Mouse (Mus musculus) MEL (cell line): Measurements from ENCODE around the gene Taar7f.

ENCODE experiments used
- BHLHE40 ChIP-seq: IDR thresholded peaks from 2 replicates; pipeline ENCODE4 v1.6.1; 2012; ENCODE audit warnings: low read depth, mild to moderate bottlenecking, inconsistent platforms, low read length, improper control_type of control experiment, borderline replicate concordance
- CHD1 ChIP-seq: IDR thresholded peaks from 2 replicates; pipeline ENCODE4 v1.6.1; 2012; ENCODE audit warnings: low read depth, mild to moderate bottlenecking, inconsistent platforms, low read length, improper control_type of control experiment
- CTCF ChIP-seq, 3 experiments: IDR thresholded peaks in 2 of 3; conservative IDR thresholded peaks in 1 of 3; 2 replicates each; pipeline ENCODE4 v1.5.1; 2011 to 2012; ENCODE audit warnings: low read length in 3 of 3, low read depth in 2 of 3, mild to moderate bottlenecking in 2 of 3, improper control_type of control experiment in 1 of 3, inconsistent platforms in 1 of 3, mixed read lengths in 1 of 3, moderate library complexity in 1 of 3; ENCODE audit not compliant: control insufficient read depth in 1 of 3, insufficient read depth in 1 of 3, poor library complexity in 1 of 3, severe bottlenecking in 1 of 3
- EP300 ChIP-seq, 2 experiments: IDR thresholded peaks; 2 replicates each; pipeline ENCODE4 v1.6.1; 2011; ENCODE audit warnings: improper control_type of control experiment in 2 of 2, low read length in 2 of 2, low read depth in 1 of 2, mild to moderate bottlenecking in 1 of 2
- GABPA ChIP-seq: IDR thresholded peaks from 2 replicates; pipeline ENCODE4 v1.6.1; 2012; ENCODE audit warnings: low read depth, mild to moderate bottlenecking, inconsistent platforms, low read length, improper control_type of control experiment, moderate library complexity
- MAFK ChIP-seq: IDR thresholded peaks from 2 replicates; pipeline ENCODE4 v1.6.1; 2011; ENCODE audit warnings: low read depth, mild to moderate bottlenecking, low read length, improper control_type of control experiment, borderline replicate concordance
- MAZ ChIP-seq: IDR thresholded peaks from 2 replicates; pipeline ENCODE4 v1.6.1; 2012; ENCODE audit warnings: low read depth, mild to moderate bottlenecking, inconsistent platforms, low read length, improper control_type of control experiment
- POLR2A ChIP-seq, 2 experiments: IDR thresholded peaks; 2 replicates each; pipeline ENCODE4 v1.6.1; 2011 to 2012; ENCODE audit warnings: low read length in 2 of 2, mild to moderate bottlenecking in 2 of 2, control low read depth in 1 of 2, improper control_type of control experiment in 1 of 2, low read depth in 1 of 2, moderate library complexity in 1 of 2; ENCODE audit not compliant: control insufficient read depth in 1 of 2, insufficient read depth in 1 of 2, poor library complexity in 1 of 2
- RAD21 ChIP-seq: IDR thresholded peaks from 2 replicates; pipeline ENCODE4 v1.6.1; 2011; ENCODE audit warnings: mild to moderate bottlenecking, low read depth, low read length, improper control_type of control experiment
- TBP ChIP-seq: IDR thresholded peaks from 2 replicates; pipeline ENCODE4 v1.8.0; 2011; ENCODE audit warnings: low read depth, low read length, improper control_type of control experiment
- UBTF ChIP-seq: IDR thresholded peaks from 2 replicates; pipeline ENCODE4 v1.6.1; 2012; ENCODE audit warnings: low read depth, mild to moderate bottlenecking, inconsistent platforms, low read length, improper control_type of control experiment, moderate library complexity, borderline replicate concordance; ENCODE audit not compliant: insufficient read depth
- USF2 ChIP-seq, 2 experiments: IDR thresholded peaks; 2 replicates each; pipeline ENCODE4 v1.6.1; 2011 to 2012; ENCODE audit warnings: improper control_type of control experiment in 2 of 2, low read length in 2 of 2, borderline replicate concordance in 1 of 2, inconsistent platforms in 1 of 2, low read depth in 1 of 2, mild to moderate bottlenecking in 1 of 2; ENCODE audit not compliant: insufficient read depth in 1 of 2
- ZC3H11A ChIP-seq: IDR thresholded peaks from 2 replicates; pipeline ENCODE4 v1.6.1; 2012; ENCODE audit warnings: low read depth, mild to moderate bottlenecking, inconsistent platforms, low read length, improper control_type of control experiment
- ZMIZ1 ChIP-seq: IDR thresholded peaks from 2 replicates; pipeline ENCODE4 v1.6.1; 2012; ENCODE audit warnings: low read depth, mild to moderate bottlenecking, inconsistent platforms, low read length, improper control_type of control experiment, moderate library complexity

DNA sequence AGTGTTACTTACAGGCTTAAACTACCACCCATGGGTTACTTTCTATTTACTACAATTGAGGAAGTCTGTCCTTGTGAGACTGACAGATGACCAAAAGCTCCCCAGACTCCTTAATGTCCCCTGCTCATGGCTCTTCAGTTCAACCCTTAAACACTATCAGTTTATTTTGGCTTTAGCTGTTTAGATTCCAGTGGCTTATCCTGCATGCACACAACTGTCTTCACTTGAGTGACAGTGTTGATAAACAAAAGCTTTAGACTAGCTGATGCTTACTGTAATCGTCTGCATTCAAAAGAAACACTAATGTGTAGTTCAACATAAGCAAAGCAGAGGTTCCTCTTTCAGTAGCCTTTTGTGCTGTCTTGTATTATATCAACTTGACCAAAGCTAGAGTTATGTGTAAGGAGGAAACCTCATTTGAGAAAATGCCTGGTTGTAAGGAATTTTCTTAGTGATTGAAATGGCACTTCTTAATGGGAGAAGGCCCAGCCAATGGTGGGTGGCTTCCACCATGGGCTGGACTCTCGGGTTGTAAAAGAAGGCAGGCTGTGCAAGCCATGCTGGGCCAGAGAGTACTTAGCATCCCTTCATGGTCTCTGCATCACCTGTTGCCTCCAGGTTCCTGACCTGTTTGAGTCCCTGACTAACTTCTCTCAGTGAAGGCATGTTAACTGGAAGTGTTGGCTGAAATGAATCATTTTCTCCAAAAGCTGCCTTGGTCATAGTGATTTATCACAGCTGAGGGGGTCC is 9.0 kb upstream of the Taar7f start:
- TF ChIP-seq RAD21 (no peak), CHD1 (no peak), UBTF (no peak), USF2 (IDR thresholded peaks at IDR 0.05; ENCODE audit: borderline replicate concordance in 1 of 2, insufficient read depth in 1 of 2, low read depth in 1 of 2, low read length in 2 of 2) (no peak), EP300 (IDR thresholded peaks at IDR 0.05; ENCODE audit: low read depth in 1 of 2, low read length in 2 of 2) (no peak), POLR2A (IDR thresholded peaks at IDR 0.05; ENCODE audit: control insufficient read depth in 1 of 2, insufficient read depth in 1 of 2, low read depth in 1 of 2, low read length in 2 of 2, poor library complexity in 1 of 2) (no peak), TBP (no peak), MAFK (no peak), MAZ (no peak), CTCF (IDR thresholded peaks at IDR 0.05 in 2 of 3, conservative IDR thresholded peaks at IDR 0.05 in 1 of 3; ENCODE audit: control insufficient read depth in 1 of 3, insufficient read depth in 1 of 3, low read depth in 2 of 3, low read length in 3 of 3, poor library complexity in 1 of 3, severe bottlenecking in 1 of 3) (no peak), BHLHE40 (no peak), ZMIZ1 (no peak), GABPA (no peak), ZC3H11A (no peak)
